Mouse (Mus musculus): ENCODE measurements around the gene Sox6.

Gene Sox6

DNA sequence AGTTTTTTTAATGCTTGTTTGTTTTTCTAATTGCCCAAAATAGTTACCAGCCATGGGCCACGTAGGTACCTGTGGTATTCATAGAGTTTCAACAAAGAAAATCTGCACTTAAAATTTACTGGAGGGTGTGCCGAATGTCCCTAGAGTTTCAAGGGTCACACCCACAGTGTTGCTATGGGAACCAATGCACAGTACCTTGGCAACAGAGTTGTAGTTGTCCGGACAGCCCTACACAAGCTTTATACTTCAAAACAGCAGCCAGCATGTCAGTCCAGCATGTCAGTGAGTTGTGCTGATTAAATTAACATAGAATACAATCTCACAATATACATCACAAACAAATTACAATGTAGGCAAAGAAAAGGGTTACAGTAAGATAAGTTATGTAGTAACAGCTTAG is 567.1 kb downstream of the Sox6 start:
- no peak for DNase-seq

DNA sequence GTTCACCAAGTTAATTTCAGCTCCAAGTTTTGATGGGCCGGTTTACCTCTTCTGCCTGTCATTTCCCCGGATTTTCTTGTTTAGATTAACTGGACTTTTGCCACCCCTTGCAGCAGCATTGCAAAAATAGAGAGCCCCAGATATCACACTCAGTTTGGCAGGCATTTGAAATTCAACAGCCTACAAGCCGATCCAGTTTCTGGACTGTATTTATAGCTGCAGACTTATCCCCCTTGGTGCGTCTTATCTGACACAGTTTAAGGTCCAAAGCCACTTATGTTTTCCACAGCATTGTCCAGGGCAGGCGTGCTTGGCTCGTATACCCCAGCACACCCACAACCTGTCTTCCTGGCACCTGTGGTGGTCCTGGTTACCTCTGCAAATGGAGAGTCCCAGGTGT is 571.8 kb downstream of the Sox6 start:
- DNase-seq, result no peak

DNA sequence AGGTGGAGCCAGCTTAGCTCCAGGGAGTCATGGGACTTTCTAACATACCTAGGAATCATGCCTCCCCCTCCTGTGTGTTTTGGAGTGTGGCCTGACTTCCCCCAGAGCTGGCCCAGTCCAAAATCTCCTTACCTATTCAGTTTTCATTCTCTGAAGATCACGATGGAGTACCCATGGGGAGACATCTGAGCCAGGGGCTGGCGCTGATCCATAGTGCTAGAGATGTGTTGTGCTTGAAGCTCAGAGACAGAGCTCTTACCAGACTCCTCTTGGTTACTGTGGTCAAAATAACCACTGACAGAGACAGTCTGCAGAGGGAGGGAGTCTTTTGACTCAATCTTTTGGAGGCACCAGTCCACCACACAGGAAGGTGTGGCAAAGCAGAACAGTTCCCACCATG is 575.2 kb downstream of the Sox6 start:
- no peak for DNase-seq

DNA sequence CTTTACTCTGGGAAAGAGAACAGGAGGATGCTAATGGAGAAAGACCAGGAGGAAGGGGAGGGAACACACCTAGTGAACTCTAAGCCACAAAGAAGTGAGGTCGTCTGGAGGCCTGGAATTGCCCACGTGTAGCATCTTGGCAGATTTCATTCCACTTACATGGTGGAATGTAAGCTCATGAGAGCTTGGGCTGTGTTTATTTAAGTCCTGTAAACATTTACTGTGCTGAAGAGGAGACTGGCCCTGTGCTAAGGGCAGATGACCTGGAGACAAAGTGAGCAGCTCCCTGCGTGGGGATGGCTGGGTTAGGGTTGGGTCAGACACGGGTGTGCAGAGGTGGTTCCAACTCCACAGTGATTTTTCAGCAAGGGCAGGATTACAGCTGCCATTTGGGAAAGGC is 576.3 kb downstream of the Sox6 start:
- DNase-seq, result no peak

DNA sequence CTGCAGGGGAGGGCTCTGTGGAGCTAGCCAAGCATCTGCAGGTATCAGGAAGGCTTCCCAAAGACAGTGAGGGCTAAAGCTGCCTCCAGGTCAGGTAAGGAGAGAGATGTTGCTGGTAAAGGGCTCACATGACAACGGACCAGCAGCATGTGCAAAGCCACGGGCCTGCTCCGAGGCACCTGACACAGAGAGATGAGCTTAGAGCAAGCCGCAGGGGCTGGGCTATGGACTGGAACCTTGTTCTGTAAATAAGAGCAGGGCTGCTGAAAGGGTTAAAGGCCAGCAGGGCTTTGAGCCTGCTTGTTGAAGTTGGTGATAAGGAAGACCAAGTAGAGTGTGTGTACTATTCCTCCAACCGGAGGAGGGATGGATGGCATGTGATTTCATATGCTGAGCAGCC is 583.6 kb downstream of the Sox6 start:
- no peak for DNase-seq

DNA sequence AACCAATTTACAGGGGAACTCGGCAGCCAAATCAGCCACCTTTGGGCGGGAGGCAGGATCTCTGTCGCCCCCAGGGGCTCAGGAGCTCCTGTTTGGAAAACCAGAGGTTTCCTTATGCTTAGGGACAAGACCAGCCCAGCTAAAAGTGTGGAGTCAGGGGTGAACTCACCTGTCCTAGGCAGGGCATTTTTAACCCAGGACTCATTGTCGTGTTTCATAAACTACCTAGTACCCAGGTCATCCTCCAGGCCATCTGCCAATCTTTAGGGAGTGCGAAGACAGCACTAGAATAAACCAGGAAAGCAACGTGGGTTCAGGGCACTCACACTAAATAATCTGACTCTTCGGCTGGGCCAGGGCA is 584.9 kb downstream of the Sox6 start:
- DNase-seq, result no peak

DNA sequence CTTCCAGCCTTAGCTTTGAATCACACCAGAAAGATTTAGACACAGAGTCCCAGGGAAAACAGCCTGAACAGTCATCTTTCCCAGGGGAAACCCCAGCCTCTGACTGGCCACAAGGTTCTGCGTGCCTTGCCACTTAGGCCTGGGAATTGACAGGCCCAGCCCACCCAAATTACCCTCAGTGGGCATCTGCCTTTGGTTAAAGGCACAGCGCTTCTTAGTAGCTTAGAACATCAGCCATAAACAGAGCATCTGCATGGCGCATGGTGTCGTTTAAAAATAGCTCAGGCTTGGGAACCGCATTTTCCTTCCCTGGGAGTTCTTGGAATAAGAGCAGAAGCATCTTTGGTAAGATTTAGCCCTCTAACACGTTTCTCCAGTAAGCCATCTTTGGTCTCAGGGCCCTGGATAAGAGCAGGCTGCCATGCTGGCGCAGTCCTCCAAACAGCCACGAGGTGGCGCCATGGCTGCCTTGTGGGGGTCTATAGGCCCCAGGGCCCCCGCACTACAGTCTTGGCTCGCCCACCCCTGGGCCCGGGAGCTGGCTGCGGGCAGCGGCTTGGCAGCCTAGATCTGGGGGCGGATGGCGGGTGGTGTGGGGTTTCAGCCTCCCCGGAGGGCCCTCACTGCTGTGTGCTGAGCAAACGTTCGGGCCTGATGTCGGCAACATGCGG is 585.4 kb downstream of the Sox6 start:
- DNase-seq, result no peak

DNA sequence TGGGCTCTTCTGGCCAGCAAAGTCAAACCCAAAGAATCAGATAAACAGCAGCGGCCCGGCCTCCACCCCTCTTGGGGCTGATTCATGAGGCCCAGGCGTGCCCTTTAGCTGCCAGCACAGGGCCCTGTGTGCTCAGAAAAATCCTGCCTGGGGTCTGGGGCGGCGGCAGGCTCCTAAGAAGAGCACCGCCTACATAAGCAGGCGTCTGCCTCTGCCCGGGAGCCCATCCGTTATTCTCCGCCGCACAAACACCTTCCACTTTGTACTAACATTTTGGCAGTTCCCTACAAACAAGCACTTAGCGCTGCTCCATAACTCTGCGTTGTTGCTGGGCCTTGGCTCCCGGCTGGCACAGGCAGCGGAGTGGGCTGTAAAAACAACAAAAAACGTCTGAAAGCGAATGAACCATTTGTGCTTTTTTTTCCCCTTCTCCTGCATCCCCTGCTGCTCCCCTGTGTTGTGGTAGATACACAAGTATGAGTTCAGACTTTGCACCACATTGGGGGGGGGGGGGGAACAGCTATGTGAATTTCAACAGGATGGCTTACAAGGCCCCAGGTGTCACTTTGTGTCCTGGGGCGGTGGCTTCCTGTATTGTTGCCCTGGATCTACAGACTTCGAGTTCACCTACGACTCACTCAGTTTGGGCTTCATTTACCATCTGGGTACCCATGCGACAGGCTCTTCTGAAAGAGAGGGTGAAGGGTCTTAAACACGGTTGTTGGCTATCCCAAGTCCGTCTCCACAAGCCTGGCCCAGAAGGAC is 588.0 kb downstream of the Sox6 start:
- DNase-seq, result no peak

DNA sequence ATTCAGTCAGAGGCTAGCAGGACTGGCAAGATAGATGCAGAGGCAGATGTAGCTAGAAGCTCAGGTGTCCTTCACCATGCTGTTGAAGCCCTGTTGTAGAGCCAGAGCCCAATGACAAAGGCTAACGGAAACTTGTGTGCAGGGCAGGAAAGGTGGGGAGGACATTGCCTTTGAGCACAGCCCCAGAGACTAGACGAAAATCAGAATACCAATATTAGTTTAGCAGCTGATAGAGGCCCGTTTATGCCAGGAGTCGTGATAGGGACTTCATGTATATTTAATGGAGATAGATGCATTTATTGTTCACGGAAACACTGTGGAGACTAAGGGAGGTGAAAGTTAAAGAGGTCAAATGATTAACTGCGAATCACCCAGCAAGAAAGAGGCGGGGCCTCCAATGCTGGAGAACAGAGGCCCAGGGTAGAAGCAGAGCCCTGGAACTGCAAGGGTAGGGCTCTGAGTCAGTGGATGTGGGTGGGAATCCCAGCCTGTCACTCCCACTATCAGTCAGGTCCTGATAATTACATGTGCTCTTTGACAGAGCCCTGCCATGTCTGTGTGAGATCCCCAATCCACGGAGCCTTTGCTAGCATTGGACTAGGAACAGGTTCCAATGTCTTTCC is 590.1 kb downstream of the Sox6 start:
- no peak for DNase-seq

DNA sequence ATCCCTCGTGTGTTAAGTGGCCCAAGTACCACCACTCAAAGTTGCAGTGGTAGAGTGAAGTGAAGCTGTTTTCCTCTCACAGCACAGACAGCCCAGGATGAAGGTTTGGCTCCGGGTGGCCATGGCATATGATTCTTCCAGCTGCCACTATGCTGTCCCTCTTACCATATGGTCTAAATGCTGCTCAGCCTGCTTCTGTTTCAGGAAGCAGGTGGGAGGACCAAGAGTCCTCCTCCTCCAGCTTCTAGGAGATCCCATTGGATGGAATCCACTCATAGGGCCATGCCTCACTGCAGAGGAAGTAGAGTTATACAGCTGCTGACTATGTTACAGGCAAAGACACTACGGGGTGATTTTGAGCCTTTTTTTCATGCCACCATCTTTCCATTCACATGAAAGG is 591.5 kb downstream of the Sox6 start:
- no peak for DNase-seq

DNA sequence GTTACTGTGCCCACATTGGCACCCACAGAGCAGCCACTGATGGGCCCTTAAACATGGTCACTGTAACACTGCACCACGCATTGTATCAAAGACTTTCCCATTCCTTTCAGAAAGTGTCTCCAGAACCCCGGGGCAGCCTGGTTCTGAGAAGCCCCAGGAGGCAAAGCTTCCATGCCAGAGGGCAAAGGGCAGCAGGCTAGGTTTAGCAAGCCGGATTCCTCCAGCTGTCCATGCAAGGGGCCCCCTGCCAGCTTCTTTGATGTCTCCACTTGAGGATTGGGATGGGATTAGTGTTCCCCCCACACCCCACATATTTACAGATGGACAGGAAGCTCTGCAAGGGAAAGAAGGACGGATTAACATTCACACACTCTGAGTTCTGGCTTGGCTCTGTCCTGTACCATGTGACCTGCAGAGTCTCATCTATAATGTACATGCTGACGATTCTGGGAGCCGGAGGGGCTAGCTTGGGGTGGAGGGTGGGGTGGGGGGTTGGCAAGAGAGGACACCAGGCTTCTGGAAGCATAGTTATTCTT is 592.0 kb downstream of the Sox6 start:
- peak; percentile 45 for DNase-seq

DNA sequence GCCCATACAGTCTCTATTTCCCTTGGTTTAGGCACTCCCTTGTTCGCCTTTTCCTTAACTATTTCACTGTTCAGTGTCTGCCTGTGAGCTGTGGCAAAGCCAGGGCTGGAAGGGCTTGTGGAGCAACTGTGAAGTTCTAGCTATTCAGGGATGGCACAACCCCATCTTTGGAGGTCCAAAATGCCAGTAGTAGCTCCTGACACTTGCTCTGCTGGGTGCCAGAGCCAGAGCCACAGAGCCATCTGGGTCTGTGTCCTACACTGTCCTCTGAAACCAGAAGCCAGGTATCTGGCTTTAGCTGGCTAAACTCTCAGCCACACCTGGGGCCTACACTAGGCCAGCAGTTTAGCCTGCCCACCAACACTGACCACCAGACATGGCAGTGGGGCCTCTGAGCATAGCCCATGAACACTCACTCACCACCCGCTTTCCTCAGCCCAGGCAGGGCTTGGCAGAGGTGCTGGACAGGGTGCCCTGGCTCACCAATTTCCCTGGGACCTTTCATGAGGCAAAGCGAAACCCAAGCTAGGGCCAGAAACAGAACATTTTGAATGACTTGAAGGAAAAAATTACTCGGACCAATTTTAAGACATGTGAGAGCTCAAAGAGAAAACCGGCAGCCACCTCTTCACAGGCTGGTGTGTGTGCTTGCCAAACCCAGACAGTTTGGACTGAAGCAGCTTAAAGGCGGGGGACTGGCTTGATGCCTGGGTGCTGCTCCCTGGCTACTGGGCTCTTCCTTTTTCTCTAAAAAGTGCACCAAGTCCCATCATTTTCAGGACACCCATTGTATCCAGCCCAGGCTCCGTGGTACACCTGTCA is 612.2 kb downstream of the Sox6 start:
- DNase-seq, result no peak

DNA sequence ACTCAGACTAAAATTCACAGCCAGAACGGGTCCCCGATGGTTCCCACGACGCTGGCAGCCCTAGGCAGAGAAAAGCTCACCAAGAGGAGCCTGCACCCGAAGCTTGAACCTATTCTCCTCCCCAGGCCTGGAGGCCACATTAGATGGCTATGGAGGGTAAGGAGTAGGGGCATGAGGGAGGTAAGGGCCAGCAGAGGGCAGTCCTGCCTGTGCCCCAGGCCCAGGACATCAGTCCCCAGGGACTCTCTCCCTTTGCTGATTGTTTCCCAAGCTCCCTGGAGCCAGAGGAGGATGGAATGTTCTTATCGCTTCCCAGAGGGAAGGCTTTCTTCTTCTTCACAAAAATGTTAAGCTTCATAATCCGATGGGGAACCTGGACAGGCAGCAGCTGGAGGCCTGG is 615.8 kb downstream of the Sox6 start:
- DNase-seq, result no peak

DNA sequence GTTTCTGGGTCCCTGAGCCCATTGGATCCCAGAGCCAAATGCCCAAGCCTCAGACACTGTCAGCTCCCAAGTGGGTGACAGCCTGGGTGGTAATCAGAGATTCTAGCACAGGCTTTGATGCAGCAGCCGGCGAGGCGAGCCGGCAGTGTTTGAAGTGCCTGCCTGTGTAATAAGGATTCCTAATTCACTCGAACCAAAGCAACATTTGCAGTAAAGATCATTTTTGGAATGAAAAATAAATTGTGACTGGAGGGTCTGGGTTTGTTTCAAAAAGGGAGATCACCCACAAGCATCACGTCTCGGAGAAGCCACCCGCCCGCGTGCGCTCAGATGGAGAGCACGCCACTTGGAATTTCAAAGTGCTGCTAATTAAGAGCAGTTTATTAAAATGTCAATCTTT is 617.6 kb downstream of the Sox6 start:
- DNase-seq, result no peak
